Mouse (Mus musculus) Patski (cell line): ENCODE results near the gene Wbp2nl. TPM values are rescaled to one million over a fixed set of nuclear protein-coding genes. Genes with fewer than 3 reads are reported as not detected.
"Not testable (repeated sequence)": the region's sequence is repeated elsewhere in the genome, so short reads cannot be mapped to it uniquely, and the experiment has no call there.

ENCODE experiments used
- ATAC-seq: fragments of 100-300 bp; one replicate; pipeline ENCODE4 v1.8.0; 2021
- CTCF ChIA-PET: fragments of 350-600 bp; sonication (Branson Sonifier 250); formaldehyde crosslinking; loops from one replicate; lab custom pipeline; 2022; ENCODE audit warnings: inconsistent platforms; lab: Charles Lee
- POLR2A ChIA-PET: fragments of 350-600 bp; sonication (Branson Sonifier 250); formaldehyde crosslinking; loops from one replicate; lab custom pipeline; 2022; ENCODE audit warnings: antibody characterized with exemption, inconsistent platforms; lab: Charles Lee
- DNase-seq: peaks from one replicate; pipeline ENCODE4 v3.0.0-alpha.2; 2011; ENCODE audit warnings: low read depth, low spot score
- H3K27me3 ChIP-seq: fragments of 371-371 bp; one replicate; pipeline ENCODE4 v1.5.1; 2021
- CTCF ChIP-seq: fragments of 100-300 bp; IDR thresholded peaks from one replicate; pipeline ENCODE4 v1.5.1; 2021
- in situ Hi-C: fragments of 300-500 bp; cut with MboI; formaldehyde crosslinking; loops from 3 replicates; pipeline ENCODE4 v1.11.1; 2018; ENCODE audit warnings: low pct_unique_long_range_greater_than_20kb, mixed read lengths
- polyA plus RNA-seq: library from polyadenylated mRNA; unstranded; gene quantifications from one replicate; pipeline ENCODE4 v1.2.3, GENCODE M21; 2021

Gene Wbp2nl
- polyA plus RNA-seq, 1 experiment from 2014 or later: not detected

- TF ChIP-seq CTCF: no peak
- no peak for DNase-seq
- H3K27me3 ChIP-seq: no peaks in the 10 kb centered on the region
- CTCF ChIA-PET: interaction anchor here (1.1 kb wide), 1 partner anchor 11 kb away, joined by 3 read pairs; no protein-coding TSS in a partner anchor
- POLR2A ChIA-PET: interaction anchor here (0.6 kb wide), 1 partner anchor 629 kb away, joined by 3 read pairs; the partner anchor contains the start of gene Tcf20
- ATAC-seq: no peak
- in situ Hi-C loops: no loop called here
Measured at GRCm38 (mm10) chr15:82358431-82359260, 59.9 kb downstream of the Wbp2nl start.

- ChIA-PET POLR2A (no interaction called here), CTCF (interaction anchor here (1.5 kb wide), 1 partner anchor 56 kb away, joined by 4 read pairs; no protein-coding TSS in a partner anchor)
- in situ Hi-C loops: no loop called here
- ATAC-seq (no peak), DNase-seq (no peak)
- H3K27me3 ChIP-seq: no peaks in the 10 kb centered on the region
- peak; percentile 34 for TF ChIP-seq CTCF
Measured at GRCm38 (mm10) chr15:82361459-82362018, 62.8 kb downstream of the Wbp2nl start.

- ChIA-PET CTCF (no interaction called here), POLR2A (no interaction called here)
- TF ChIP-seq CTCF: no peak
- in situ Hi-C loops: no loop called here
- H3K27me3 ChIP-seq: no peaks in the 10 kb centered on the region
- DNase-seq: no peak
- ATAC-seq: no peak
Measured at GRCm38 (mm10) chr15:82362234-82362633, 63.5 kb downstream of the Wbp2nl start.

- ATAC-seq, POLR2A ChIA-PET, in situ Hi-C loops: not testable (repeated sequence)
Measured at GRCm38 (mm10) chr15:82363801-82364200, 65.0 kb downstream of the Wbp2nl start.

More at GRCm38 (mm10) chr15:82363801-82364200, 65.0 kb downstream of the Wbp2nl start:
- DNase-seq, CTCF ChIA-PET, H3K27me3 ChIP-seq: not testable (repeated sequence)

Other genes with a start within 250 kb of the Wbp2nl start
- gene 4930407I10Rik, start 239.8 kb upstream of the Wbp2nl start, polyA plus RNA-seq: not detected
- gene Mei1, start 229.0 kb upstream of the Wbp2nl start, polyA plus RNA-seq: not detected
- 18.0 TPM for gene Ccdc134, start 171.0 kb upstream of the Wbp2nl start, polyA plus RNA-seq
- gene Srebf2, start 151.8 kb upstream of the Wbp2nl start, polyA plus RNA-seq: 84.6 TPM
- 0.09 TPM for gene Shisa8, start 86.1 kb upstream of the Wbp2nl start, polyA plus RNA-seq
- 0.03 TPM for gene Tnfrsf13c, start 74.6 kb upstream of the Wbp2nl start, polyA plus RNA-seq
- 17.7 TPM for gene Cenpm, start 54.2 kb upstream of the Wbp2nl start, polyA plus RNA-seq
- not detected for gene 1500009C09Rik, start 46.6 kb upstream of the Wbp2nl start, polyA plus RNA-seq
- 2.0 TPM for gene Sept3, start 24.1 kb upstream of the Wbp2nl start, polyA plus RNA-seq
- 123 TPM for gene Naga, start 40.0 kb downstream of the Wbp2nl start, polyA plus RNA-seq
- 0.27 TPM for gene Pheta2, start 40.0 kb downstream of the Wbp2nl start, polyA plus RNA-seq
- 185 TPM for gene Smdt1, start 40.0 kb downstream of the Wbp2nl start, polyA plus RNA-seq
- 493 TPM for gene Ndufa6, start 55.4 kb downstream of the Wbp2nl start, polyA plus RNA-seq
- gene Cyp2d22, start 81.3 kb downstream of the Wbp2nl start, polyA plus RNA-seq: 6.9 TPM
- gene Cyp2d11, start 95.1 kb downstream of the Wbp2nl start, polyA plus RNA-seq: not detected
- 0.30 TPM for gene Cyp2d10, start 108.2 kb downstream of the Wbp2nl start, polyA plus RNA-seq
- not detected for gene Cyp2d9, start 134.5 kb downstream of the Wbp2nl start, polyA plus RNA-seq